Mouse (Mus musculus): ENCODE measurements around the gene Nmur1. TPM values are rescaled to one million over a fixed set of nuclear protein-coding genes. Genes with fewer than 3 reads are reported as not detected.
"Not testable (repeated sequence)": the region's sequence is repeated elsewhere in the genome, so short reads cannot be mapped to it uniquely, and the experiment has no call there.

The Nmur1 gene
- total RNA-seq, 2 experiments from 2014 or later: not detected

DNA sequence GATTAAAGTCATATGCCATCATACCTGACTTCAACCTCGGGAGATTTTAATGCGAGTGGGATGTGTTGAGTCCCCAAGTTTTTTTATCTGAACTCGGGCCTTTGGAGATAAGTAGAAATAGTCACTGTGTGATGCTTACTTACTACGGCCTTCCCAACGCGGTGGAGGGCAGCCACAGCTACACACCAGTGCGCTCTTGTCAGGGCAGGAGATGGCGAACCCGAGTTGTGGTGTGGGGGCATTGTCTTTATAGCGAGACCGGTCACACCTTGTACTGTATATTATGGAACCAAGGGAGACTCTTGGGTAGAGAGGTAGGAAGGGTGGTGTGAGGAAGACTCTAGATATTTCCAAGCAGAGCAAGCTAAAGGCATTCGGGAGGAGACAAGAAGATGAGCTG is 65.6 kb downstream of the Nmur1 start:
- DNase-seq (ENCODE audit: low spot score in 2 of 2): no peak

DNA sequence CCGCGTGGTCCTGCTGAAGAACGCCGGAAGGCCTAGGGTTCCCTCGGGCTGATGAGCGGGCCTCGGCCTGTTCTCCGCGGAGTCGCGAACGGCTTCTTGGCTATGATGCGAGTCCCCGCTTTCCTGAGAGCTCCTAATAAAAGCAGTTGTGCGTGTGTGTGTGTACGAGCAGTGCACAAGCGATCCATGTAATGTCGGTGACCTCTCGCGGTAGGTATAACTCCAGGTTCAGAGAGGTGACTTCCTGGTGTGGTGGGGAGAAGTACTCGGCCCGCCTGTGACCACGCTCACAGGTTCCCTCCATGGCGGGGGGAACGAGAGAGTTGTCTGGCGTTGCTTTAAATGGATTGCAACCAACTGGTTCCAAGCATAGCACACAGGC is 66.2 kb downstream of the Nmur1 start:
- no peak for DNase-seq (ENCODE audit: low spot score in 2 of 2)

DNA sequence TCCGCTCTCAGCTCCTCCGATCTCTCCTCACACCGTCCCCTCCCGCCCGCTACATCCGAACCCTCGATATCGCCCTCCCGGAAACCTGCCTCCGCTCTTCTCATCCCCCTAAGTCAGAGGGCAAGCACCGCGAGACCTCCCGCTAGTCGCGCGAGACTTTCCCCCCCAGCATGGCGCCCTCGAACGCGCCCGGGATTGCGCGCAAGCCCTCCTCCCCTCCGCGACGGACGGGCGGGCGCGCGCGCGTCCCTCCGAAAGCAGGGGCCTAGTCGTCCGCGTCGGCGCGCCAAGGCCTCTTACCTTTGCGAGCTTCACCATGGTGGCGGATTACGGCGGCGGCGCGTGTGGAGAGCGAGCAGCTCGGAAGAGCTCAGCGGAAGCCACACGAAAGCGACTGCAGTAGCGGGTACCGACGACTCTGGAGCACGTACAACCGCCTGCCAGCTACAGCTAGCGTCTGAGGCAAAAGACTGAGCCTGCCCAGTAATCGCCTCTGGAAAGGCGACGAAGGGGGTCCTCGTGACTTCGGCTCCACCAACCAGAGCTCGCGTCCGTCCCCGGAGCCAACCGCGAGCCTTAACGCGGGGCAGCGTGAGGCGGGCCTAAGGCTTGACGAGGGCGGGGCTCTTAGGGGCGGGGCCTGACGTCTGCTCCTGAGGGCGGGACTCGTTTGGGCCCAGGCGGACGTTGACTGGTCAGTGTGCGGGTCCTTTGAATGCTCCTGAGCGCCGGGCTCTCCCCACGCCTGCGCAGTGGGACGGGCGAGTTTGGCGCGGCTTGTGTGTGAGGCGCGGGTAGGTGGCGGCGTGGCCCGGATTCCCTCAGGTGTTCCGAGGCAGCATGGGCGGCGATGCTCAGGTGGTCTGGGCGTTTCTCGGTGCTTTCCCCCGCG is 66.9 kb downstream of the Nmur1 start, which contains the start of gene Ncl:
TSS of gene Ncl (minus strand) at position 495 of the 892 bp plus-strand sequence.
- peak; percentile 92 to 97 for DNase-seq (ENCODE audit: low spot score in 2 of 2)

DNA sequence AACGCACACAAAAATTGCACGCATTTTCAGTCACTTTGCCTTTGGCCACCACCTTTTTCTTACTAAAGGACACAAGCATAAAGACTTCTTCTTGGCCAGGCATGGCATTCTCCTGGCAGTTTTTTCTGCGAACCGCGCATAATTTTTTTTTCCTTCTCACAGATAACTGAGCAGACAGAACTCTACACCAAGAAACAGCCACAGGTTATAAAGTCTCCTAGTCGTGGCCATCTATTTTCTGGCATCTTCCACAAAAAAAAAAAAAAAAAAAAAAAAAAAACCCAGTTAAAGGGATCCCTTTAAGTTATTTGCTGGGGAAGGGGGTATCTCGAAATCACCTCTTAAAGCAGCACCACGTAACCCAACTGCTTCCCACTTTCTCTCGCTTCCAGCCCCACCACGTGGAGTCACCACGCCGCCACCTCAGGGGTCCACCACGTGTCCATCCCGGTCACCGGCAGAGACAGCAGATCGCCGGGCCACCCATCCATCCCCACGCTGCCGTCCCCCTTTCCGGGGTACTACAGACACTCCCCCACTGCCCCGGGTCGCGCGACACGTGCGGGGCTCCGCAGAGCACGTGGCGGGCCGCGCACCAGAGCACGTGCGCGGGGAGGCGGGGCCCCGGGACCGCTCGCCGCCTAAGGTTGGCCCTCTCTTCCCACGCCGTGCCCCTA is 67.7 kb downstream of the Nmur1 start:
- DNase-seq (ENCODE audit: low spot score in 2 of 2): no peak

DNA sequence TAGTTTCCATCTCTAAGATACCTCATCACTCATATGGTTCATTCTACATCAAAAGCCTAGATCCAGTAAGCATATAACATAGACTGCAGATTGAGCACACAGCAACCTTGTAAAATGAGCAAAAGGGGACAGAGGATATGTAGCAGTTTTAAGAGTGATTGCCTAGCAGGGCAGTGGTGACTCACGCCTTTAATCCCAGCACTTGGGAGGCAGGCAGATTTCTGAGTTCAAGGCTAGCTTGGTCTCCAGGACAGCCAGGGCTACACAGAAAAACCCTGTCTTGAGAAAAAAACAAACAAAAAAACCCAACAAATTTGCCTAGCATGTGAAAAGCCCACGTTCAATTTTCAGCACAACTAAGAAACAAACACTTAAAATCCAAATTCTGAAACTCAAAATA is 71.8 kb downstream of the Nmur1 start:
- DNase-seq (ENCODE audit: low spot score in 2 of 2): no peak

DNA sequence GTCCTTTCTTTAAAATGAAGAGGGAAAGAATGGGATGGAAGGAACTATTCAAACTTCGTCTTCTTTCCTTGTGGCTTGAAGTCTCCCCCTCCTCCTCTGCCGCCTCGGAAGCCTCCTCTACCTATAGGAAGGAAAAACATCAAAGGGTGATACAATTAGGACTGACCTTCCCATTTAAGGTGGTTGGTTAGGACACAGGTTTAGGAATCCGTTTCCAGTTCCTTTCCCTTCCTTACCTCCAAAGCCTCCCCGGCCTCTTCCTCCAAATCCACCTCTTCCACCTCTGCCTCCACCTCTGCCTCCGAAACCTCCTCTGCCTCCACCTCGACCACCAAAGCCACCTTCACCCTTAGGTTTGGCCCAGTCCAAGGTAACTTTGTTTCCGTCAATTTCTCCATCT is 75.5 kb downstream of the Nmur1 start:
- no peak for DNase-seq (ENCODE audit: low spot score in 2 of 2)

DNA sequence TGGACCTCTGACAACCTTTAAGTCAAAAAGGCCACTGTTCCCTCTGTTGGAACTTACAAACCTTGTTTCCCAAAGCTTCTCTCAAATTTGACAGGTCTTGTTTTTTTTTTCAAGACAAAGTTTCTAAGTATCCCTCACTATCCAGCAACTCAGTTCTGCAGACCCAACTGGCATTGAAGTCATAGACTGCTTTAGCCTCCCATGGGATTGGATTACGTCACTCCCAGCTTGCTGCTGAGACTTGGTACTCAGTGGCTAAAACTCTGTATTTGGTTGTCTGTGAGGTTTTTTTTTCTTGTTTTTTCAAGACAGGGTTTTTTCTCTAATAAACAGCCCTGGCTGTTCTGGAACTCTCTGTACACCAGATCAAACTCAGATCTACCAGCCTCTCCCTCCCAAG is 76.3 kb downstream of the Nmur1 start:
- no peak for DNase-seq (ENCODE audit: low spot score in 2 of 2)

DNA sequence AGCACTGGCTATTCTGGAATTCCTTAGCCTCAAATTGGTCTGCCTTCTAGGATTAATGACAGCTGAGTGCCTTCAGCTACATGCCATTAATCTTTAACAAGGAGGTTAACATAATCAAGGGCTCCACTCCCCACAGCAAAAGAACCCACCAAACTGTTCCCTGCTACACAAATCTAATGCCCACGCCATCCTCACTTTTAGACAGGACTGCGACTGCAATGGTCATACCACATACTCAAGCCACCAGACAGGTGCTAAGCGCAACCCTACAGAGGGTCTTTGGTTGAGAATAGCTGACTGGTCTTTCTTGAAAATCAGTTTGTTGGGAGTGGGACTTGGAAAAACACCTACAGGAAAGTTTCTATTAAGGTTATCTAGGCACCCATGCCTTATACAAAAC is 76.8 kb downstream of the Nmur1 start:
- no peak for DNase-seq (ENCODE audit: low spot score in 2 of 2)

DNA sequence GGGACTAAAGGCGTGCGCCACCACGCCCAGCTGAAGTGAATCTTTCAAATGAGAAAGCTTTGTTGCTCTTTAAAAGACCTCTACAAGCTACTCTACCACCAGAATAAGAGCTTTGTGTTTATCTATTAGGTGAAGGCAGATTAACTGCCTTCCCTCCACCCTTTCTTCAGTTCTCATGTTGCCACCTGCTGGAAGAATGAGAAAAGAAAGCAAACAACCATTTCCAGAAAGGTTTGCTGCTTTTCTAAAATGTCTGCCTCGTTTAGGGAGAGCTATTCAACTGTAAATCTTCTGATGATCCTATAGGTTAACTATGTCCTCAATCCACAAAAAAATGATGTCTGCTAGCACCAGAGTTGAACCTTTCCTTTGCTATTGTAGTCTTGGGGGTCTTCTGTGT is 77.2 kb downstream of the Nmur1 start:
- no peak for DNase-seq (ENCODE audit: low spot score in 2 of 2)

DNA sequence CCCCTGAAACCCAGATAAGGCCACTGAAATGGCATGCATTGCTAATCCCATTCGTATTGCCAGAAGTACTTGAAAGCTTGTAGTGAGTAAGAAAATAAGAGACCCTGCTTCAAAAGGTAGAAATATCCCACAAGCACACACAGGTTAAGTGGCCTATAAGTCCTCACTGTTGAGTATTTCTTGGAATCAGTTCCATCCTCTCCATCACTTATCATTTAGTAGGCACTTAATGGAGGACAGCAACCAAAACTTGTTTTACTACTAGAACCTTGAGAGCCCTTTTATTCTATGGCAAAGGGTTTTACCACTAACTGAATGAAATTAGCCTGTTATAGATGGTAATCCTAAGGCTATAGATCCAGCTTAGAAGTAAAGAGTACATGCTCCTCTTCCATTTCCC is 77.9 kb downstream of the Nmur1 start:
- DNase-seq (ENCODE audit: low spot score in 2 of 2): no peak

DNA sequence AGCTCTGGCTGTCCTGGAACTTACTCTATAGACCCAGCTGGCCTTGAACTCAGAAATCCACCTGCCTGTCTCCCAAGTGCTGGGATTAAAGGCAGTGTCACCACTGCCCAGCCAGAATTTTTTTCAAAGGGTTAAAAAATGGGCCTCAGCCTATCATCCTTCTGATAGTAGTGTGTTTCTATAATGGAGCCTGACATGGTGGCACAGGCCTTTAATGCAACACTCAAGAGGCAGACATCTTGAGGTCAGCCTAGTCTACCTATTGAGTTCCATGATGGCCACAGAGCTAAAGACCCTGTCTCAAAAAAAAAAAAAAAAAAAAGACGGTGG is 78.3 kb downstream of the Nmur1 start:
- DNase-seq (ENCODE audit: low spot score in 2 of 2): no peak

DNA sequence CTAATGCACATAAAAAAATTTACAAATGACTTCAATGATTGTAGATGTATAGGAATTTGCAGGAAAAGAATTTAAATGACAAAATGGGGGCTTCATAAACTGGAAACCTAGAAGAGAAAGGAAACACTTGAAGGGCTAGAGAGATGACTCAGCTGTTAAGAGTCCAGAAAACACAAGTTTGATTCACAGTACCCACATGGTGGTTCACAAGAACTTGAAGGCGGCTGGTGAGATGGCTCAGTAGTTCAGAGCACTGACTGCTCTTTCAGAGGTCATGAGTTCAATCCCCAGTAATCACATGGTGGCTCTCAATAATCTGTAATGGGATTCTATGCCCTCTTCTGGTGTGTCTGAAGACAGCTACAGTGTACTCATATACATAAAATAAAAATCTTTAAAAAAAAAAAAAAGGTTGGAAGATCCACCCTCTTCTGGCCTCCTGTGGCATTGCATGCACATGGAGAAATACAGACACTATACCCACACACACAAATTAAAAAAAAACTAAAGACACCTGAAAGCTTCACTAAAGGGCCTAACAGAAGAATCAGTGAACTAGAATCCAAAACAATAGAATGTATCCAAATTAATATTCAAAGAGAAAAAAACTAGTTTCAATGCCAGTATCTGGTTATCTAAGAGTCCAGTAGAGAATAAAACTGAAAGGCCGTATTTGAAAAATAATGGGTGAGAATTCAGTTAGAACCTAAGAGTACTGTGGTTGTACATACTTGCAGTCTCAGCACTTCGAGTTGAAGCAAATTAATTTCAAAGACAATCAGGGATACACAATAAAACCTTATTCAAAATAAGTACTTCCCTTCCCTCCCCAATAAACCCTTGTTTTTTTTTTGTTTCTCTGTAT is 78.9 kb downstream of the Nmur1 start:
- DNase-seq (ENCODE audit: low spot score in 2 of 2): no peak

DNA sequence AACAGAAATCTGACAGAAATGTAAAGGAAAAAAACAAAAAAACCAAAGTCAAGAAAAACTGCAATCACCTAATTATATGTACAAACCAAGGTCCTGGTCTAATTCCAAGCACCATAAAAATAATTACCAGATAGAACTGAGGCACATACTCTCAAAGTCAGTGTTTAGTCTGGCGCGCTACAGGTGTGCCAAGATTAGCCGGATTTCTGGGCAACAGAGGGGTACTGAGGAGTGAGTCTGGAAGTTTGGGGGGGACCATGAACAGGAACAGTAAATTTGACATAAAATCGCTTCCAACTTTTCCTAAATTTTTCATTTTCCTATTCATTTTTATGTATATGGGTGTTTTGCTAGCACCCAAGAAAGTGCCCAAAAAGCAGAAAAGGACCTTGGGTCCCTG is 80.1 kb downstream of the Nmur1 start:
- no peak for DNase-seq (ENCODE audit: low spot score in 2 of 2)

DNA sequence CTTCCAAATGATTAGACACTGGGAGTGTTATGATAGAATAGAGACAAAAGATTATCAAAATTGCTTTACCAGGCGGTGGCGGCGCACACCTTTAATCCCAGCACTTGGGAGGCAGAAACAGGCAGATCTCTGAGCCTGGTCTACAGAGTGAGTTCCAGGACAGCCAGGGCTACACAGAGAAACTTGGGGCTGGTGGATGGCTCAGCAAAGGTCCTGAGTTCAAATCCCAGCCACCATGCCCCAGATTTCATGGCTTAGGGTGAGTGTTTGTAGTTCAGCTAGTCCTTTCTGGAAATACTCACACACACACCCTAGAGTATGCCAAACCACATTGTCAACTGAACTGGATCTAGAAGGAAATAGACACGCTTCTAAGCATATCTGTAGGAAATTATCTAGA is 81.0 kb downstream of the Nmur1 start:
- DNase-seq (ENCODE audit: low spot score in 2 of 2): no peak

DNA sequence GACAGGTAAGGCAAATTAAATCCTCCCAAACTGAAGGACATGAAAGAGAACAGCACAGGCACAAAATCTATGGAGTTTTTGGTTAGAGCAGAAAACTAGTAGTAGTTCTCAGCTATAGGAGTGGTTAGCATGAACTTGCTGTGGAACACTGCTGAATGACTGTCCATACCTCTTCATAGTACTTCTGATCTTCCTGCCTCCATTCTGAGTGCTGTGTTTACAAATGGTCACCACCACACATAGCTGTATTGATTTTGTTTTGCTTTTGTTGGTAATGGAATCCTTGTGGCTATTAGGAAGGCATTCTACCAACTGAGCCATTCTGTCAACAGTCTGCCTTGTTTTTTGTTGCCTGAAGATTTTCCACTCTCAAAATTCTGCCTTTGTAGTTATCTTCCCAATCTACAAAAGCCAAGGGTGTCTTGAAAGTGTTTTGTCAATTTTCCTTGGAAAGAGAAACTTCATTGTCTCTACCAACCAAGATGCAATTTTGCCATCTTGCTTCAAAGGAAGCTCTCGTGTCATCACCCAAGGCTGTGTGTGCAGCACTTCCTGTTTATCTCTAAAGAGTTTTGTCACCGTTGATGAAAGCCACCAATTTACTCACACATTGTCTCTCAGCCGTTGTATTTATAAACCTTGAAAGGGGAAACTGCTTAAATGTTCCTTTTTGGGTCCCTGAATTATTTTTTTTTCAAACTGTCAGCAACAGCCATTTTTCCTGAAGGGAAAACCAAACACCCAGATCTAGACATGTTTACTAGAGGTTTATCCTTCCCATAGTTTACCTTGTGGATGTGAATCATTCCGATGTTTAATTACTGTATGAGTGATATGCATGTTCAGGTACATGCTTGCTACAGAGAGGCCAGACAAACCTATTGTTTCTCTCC is 81.8 kb downstream of the Nmur1 start:
- no peak for DNase-seq (ENCODE audit: low spot score in 2 of 2)

DNA sequence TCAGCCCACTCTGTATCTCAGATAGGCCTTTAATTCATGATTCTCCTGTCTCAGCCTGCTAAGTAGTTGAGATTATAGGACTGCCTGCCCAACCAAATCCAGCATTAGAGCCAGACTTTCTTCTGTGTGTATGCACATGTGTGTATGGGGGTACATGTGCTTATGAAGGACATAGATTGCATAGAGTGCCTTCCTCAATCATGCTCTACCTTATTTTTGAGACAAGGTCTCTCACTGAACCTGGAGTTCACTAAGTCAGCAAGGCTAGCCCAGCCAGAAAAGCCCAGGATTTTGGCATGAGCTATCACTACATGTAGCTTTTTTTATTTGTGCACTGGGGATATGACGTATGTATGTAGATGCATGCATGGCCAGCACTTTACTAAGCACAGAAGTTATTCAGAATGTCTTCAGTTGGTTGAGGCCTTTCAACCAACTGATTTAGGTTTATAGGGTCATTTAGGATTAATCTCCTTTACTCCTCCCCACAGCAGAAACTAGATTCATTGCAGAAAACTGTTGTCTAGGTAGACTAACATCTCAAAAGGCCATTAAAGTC is 82.9 kb downstream of the Nmur1 start:
- no peak for DNase-seq (ENCODE audit: low spot score in 2 of 2)

DNA sequence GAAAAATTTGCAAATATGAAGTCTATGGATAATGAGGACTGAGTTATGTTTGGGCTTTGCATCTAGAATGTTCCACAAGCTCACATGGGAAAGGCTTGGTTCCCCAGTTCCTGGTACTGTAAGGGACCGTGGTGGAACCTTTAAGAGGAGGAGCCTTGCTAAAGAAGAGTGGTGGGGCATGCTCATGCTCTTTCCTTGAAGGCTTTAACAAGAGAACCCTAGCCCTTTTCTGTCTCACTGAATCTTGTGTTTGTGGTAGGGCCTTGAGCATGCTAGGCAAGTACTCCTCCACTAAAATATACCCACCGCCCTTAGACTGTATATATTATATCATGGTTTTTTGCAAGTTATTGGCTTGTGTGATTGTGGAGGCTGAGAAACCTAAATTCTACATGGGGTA is 83.7 kb downstream of the Nmur1 start:
- DNase-seq (ENCODE audit: low spot score in 2 of 2): no peak

DNA sequence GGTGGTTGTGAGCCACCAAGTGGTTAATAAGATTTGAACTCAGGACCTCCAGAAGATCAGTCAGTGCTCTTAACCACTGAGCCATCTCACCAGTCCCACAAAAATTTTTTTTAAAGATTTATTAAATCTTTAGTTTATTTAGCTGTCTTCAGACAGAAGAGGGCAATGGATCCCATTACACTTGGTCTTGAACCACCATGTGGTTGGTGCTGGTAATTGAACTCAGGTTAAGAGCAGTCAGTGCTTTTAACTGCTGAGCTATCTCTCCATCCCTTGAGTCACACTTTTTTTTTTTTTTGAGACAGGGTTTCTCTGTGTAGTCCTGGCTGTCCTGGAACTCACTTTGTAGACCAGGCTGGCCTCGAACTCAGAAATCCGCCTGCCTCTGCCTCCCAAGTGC is 84.9 kb downstream of the Nmur1 start:
- DNase-seq (ENCODE audit: low spot score in 2 of 2): not testable (repeated sequence)

DNA sequence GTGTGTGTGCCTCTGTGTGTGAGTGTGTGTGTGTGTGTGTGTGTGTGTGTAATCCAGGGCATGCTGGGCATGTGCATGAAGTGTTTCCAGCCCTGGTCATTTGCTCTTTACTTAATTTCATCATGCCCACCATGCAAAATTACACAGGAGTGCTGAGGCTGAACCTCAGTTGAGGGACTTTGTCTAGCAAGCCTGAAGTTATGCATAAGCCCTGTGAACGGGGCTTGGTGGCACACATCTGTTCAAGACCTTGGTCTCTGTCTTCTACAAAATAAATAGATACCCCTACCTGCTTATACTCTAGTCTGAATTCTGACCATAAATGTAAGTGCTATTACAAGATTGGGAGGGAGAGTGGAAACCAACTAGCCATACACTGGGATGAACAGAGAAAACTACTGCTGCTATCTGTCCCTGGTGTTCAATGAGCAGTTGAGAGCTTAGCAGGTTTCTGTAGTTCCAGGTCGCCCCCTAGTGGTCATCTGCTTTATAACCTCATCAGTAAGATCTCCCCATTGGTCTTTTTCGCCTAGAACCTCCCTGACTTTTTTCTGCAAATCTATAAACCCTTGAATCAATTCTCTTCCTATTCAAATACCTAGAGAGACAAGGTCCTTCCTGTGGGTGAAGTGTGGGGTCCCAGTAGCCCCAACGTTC is 86.7 kb downstream of the Nmur1 start:
- DNase-seq (ENCODE audit: low spot score in 2 of 2): peak; percentile 68 to 79

DNA sequence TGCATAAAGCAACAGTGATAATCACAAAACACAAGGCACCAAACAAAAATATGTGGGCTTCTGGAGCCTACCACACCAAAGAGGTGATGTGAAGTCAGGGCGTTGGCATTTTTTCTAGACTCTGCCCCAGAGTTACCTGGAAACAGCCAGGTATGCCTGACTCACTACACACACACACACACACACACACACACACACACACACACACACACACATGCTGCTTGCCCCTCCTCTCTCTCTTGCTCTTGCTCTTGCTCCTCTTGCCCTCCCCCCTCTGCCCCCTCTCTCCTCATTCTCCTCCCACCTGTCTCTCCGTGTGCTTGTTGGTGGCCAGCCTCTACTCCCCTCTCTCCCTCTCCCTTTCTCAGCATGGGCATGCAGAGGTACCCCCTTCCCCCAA is 89.7 kb downstream of the Nmur1 start:
- no peak for DNase-seq (ENCODE audit: low spot score in 2 of 2)

All from gastrocnemius, postnatal 4 days (tissue).